Mouse (Mus musculus) lung, postnatal 0 days (tissue): ENCODE measurements at regions not wholly inside any gene's neighbourhood (a gene's known extent, or its start where the extent isn't known, plus 50 kb on each side); places are given as distances from the start of the nearest gene placed in this dataset.

ENCODE experiments used
- CTCF ChIP-seq: IDR thresholded peaks from 2 replicates; pipeline ENCODE4 v1.5.1; 2016; ENCODE audit warnings: antibody characterized with exemption, mild to moderate bottlenecking
- EP300 ChIP-seq: IDR thresholded peaks from 2 replicates; pipeline ENCODE4 v1.6.1; 2016; ENCODE audit warnings: antibody characterized with exemption, mild to moderate bottlenecking, control low read depth

GRCm38 (mm10) chr8:128042877-128043276 lies 315.5 kb upstream of the Nrp1 start:
- no peak for TF ChIP-seq CTCF
- no peak for TF ChIP-seq EP300
